Mouse (Mus musculus) lung, postnatal 10 days (tissue): ENCODE data around the gene Ccdc62.

Source experiments
- DNase-seq: peaks from one replicate; pipeline ENCODE4 v3.0.0; 2021

The Ccdc62 gene

GRCm38 (mm10) chr5:123980521-123981249 is 50.2 kb downstream of the Ccdc62 start:
- no peak for DNase-seq

GRCm38 (mm10) chr5:123981250-123981554 is 50.7 kb downstream of the Ccdc62 start:
- DNase-seq, result no peak

- peak; percentile 1 for DNase-seq
These were observed 52.4 kb downstream of the Ccdc62 start for GRCm38 (mm10) chr5:123982838-123983237.

- no peak for DNase-seq
These were observed 55.0 kb downstream of the Ccdc62 start for GRCm38 (mm10) chr5:123985434-123985833.

GRCm38 (mm10) chr5:123986925-123987324 is 56.4 kb downstream of the Ccdc62 start:
- no peak for DNase-seq

GRCm38 (mm10) chr5:123987511-123987910 is 57.0 kb downstream of the Ccdc62 start:
- no peak for DNase-seq

- peak; percentile 70 for DNase-seq
These were observed 59.7 kb downstream of the Ccdc62 start for GRCm38 (mm10) chr5:123989941-123990885.

GRCm38 (mm10) chr5:123991321-123991720 is 60.8 kb downstream of the Ccdc62 start:
- DNase-seq, result no peak

- DNase-seq, result peak; percentile 83
These were observed 61.7 kb downstream of the Ccdc62 start for GRCm38 (mm10) chr5:123992193-123992637.

- peak; percentile 92 for DNase-seq
These were observed 62.3 kb downstream of the Ccdc62 start for GRCm38 (mm10) chr5:123992794-123993193.

- peak; percentile 71 for DNase-seq
These were observed 63.0 kb downstream of the Ccdc62 start for GRCm38 (mm10) chr5:123993263-123994036.

GRCm38 (mm10) chr5:123994468-123994867 is 64.0 kb downstream of the Ccdc62 start:
- DNase-seq, result no peak

GRCm38 (mm10) chr5:123995388-123995787 is 64.9 kb downstream of the Ccdc62 start:
- DNase-seq, result no peak

GRCm38 (mm10) chr5:123996194-123996593 is 65.7 kb downstream of the Ccdc62 start:
- DNase-seq, result peak; percentile 69

- no peak for DNase-seq
These were observed 66.2 kb downstream of the Ccdc62 start for GRCm38 (mm10) chr5:123996695-123997094.

GRCm38 (mm10) chr5:123997211-123997751 is 66.8 kb downstream of the Ccdc62 start:
- no peak for DNase-seq

GRCm38 (mm10) chr5:123997811-123998210 is 67.3 kb downstream of the Ccdc62 start:
- DNase-seq, result no peak

- DNase-seq, result no peak
These were observed 67.9 kb downstream of the Ccdc62 start for GRCm38 (mm10) chr5:123998370-123998769.

- DNase-seq, result peak; percentile 93
These were observed 70.3 kb downstream of the Ccdc62 start for GRCm38 (mm10) chr5:124000824-124001223.

- no peak for DNase-seq
These were observed 70.8 kb downstream of the Ccdc62 start for GRCm38 (mm10) chr5:124001274-124001673.

GRCm38 (mm10) chr5:124002876-124003275 is 72.4 kb downstream of the Ccdc62 start:
- DNase-seq, result peak; percentile 58

- no peak for DNase-seq
These were observed 72.9 kb downstream of the Ccdc62 start for GRCm38 (mm10) chr5:124003375-124003774.
